Mouse (Mus musculus) ES-Bruce4 (cell line): ENCODE data around the gene Slc2a3.

Experiments
- CTCF ChIP-seq: IDR thresholded peaks from one replicate; pipeline ENCODE4 v1.8.1; 2011; ENCODE audit warnings: low read depth, low read length
- POLR2A ChIP-seq: IDR thresholded peaks from one replicate; pipeline ENCODE4 v1.8.1; 2011; ENCODE audit warnings: low read length; ENCODE audit not compliant: insufficient read depth

GRCm38 (mm10) chr6:122801801-122802514, 518 bp upstream of the Slc2a3 start:
- no peak for TF ChIP-seq CTCF
- no peak for TF ChIP-seq POLR2A
